Mouse (Mus musculus) mammary gland, adult 2 months (tissue): Measurements from ENCODE around the gene 1700024B05Rik. TPM values are rescaled to one million over a fixed set of nuclear protein-coding genes. Genes with fewer than 3 reads are reported as not detected.

Experiments
- polyA plus RNA-seq: library from polyadenylated mRNA; depleted of rRNA; stranded (reverse); fragments of >200 nt; gene quantifications from 2 replicates; pipeline ENCODE4 v1.2.3, GENCODE M21; 2012; ENCODE audit warnings: low replicate concordance; rRNA removed

The 1700024B05Rik gene
- polyA plus RNA-seq: not detected in 2 replicates

DNA sequence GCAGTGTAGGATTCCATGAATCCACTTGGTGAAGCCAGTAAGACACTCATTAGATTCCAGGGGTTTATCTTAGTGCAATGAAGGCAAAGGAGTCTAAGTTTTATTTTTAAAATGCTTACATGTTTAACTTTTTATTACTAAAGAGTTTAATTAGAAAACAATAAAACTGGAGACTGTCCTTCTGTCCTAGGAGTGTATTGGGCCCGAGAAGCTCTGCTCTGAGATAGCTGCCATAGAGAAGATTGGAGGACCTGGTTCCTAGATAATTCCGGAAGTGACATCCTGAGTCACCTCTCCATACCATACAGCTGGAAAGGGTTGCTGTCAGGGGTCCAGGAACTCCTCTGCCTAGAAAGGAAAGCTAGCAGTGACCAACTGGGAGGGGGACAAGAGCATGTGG is at the start of gene 1700024B05Rik:
TSS of gene 1700024B05Rik (plus strand) at position 301 of the 400 bp plus-strand sequence.

DNA sequence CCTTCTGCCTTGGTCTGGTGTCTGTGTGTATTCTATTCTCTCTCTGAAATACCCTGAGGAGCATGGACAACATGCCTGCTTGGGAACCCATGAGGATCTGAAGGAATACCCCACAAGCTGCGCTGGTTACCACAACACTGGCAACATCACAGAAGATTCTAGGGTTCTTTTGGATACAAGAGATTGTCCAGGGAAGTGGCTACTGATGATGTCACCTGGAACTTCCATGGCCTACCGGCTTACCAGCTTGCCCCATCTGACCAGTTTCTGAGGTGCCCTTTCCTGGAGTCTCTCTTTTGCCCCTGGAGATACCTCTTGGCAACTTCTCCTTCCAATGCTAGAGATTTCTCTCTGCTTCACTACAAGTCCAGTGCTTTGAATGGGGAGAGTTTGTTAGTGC is 36.6 kb upstream of the 1700024B05Rik start, which contains the start of gene Gm7980:
TSS of gene Gm7980 (minus strand) at position 101 of the 400 bp plus-strand sequence.

DNA sequence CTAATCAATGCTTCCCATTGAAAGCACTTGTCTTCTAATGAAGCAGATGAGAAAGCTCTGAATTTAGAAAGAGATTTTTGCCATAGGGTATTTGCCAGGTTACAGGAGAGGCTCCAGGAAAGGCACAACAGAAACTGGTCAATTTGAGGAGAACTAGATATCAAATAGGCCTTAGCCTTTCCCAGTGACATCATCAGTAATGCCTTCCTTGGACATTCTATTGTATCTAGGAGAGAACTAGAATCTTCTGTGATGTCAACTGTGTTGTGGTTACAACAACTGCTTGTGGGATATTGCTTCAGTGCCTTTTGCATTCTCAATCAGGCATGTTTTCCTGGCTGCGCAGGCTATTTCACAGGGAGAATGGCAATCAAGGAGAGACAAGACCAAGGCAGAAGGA is 19.1 kb upstream of the 1700024B05Rik start, which contains the start of gene 1700049E17Rik1:
TSS of gene 1700049E17Rik1 (plus strand) at position 301 of the 400 bp plus-strand sequence.

DNA sequence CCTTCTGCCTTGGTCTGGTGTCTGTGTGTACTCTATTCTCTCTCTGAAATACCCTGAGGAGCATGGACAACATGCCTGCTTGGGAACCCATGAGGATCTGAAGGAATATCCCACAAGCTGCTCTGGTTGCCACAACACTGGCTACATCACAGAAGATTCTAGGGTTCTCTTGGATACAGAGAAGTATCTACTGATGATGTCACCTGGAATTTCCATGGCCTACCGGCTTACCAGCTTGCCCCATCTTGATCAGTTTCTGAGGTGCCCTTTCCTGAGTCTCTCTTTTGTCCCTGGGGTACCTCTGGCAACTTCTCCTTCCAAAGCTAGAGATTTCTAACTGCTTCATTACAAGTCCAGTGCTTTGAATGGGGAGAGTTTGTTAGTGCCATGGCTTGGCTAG is 24.0 kb downstream of the 1700024B05Rik start, which contains the start of gene Gm6401:
TSS of gene Gm6401 (minus strand) at position 101 of the 400 bp plus-strand sequence.

DNA sequence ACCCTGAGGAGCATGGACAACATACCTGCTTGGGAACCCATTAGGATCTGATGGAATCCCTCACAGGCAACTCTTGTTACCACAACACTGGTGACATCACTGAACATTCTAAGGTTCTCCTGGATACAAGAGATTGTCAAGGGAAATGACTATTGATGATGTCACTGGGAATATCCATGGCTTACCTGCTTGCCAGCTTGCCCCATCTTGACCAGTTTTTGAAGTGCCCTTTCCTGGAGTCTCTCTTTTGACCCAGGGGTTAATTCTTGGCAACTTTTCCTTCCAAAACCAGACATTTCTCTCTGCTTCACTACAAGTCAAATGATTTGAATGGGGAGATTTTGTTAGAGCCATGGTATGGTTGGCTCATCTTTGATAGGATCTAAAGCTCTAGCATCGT is 39.4 kb downstream of the 1700024B05Rik start, which contains the start of gene Gm3543:
TSS of gene Gm3543 (minus strand) at position 101 of the 400 bp plus-strand sequence.

Other genes with a start within 250 kb of the 1700024B05Rik start
- not detected in 2 replicates for gene Gm8068, start 242.1 kb upstream of the 1700024B05Rik start, polyA plus RNA-seq
- gene Gm7929, start 193.4 kb upstream of the 1700024B05Rik start, polyA plus RNA-seq: not detected in 2 replicates
- gene Gm47189, start 171.6 kb upstream of the 1700024B05Rik start, polyA plus RNA-seq: not detected in 2 replicates
- gene Gm7980, start 36.7 kb upstream of the 1700024B05Rik start, polyA plus RNA-seq: not detected in 2 replicates
- not detected in 2 replicates for gene 1700049E17Rik1, start 19.0 kb upstream of the 1700024B05Rik start, polyA plus RNA-seq
- gene Gm6401, start 23.9 kb downstream of the 1700024B05Rik start, polyA plus RNA-seq: not detected in 2 replicates
- gene Gm3543, start 39.3 kb downstream of the 1700024B05Rik start, polyA plus RNA-seq: not detected in 2 replicates
- gene Gm7951, start 173.4 kb downstream of the 1700024B05Rik start, polyA plus RNA-seq: not detected in 2 replicates
- gene Gm17027, start 218.6 kb downstream of the 1700024B05Rik start, polyA plus RNA-seq: not detected in 2 replicates
- not detected in 2 replicates for gene Gm3573, start 246.8 kb downstream of the 1700024B05Rik start, polyA plus RNA-seq